Mouse (Mus musculus): ENCODE measurements around the gene Gm8439. TPM values are rescaled to one million over a fixed set of nuclear protein-coding genes. Genes with fewer than 3 reads are reported as not detected.
A peak's percentile ranks its signal among the peaks of the same experiment; 100 is the strongest.

The Gm8439 gene
- polyA plus RNA-seq (2015; fragmentation: Nextera tagmentation; extraction: Ambion mirVana), result not detected in 2 replicates

DNA sequence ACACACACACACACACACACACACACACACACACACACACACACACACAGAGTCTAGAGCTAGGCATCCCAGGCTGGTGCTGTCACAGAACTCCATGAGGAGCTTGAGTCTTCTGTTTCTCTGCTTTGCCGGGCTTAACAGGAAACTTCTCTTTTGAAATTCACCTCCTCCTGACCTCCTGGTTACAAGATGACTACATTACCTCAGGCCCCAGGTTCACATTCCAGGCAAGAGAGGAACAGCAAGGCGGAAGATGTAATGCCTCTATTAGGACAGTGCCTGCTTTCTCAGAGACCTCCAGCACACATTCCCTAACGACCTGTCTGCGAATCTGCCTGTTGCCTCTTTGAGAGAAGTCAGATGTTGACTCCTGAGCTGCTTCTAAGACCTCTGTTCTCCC lies at the start of gene Gm8439:
Gm8439 (plus strand) TSS at position 301 of the 400 bp plus-strand sequence.
- Histone ChIP-seq H3K9me3 (no peaks in the 10 kb centered on the region), H3K4me1 (0 out of 2 replicates have a peak, but pooled peaks cover 8% of the 10 kb centered on the region), H3K4me3 (no peak within 1 kb of the TSS), H3K36me3 (no peaks in the 10 kb centered on the region), H3K4me2 (no peak within 1 kb of the TSS), H3K27me3 (no peaks in the 10 kb centered on the region; the same call in none of the 2 replicates), H3K9ac (no peak within 1 kb of the TSS), H3K27ac (no peak within 1 kb of the TSS)
- 12% methylated on average over 4 of the region's 4 CpGs for WGBS
- no peak for ATAC-seq (ENCODE audit: borderline replicate concordance, extremely low read depth, low FRiP score, low TSS enrichment)

DNA sequence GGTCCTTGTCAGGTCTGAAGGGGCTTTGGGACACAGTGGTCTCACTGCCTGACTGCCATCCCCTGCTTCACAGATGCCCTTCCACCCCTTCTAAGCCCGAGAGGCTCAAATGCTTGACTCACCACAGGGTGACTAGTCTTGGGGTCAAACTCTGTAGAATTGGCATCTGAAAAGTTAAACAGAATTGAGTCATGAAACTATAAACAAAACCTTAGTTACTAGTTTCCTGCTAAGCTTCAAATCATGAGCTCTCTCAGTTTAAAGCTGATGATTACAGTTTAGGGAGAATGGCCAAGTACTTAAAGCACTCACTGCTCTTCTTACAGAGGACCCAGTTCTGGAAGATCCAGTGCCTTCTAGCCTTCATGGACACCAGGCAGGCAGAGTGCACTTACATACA lies 43.6 kb upstream of the Gm8439 start:
- H3K4me3 ChIP-seq, result no peak overlapping the region
- no peak overlapping the region for H3K4me2 ChIP-seq
- no peaks in the 10 kb centered on the region for H3K9me3 ChIP-seq
- WGBS, result 69% methylated on average over 1 of the region's 1 CpGs
- H3K36me3 ChIP-seq, result peaks cover 94% of the 10 kb centered on the region
- no peak overlapping the region for H3K9ac ChIP-seq
- no peaks in the 10 kb centered on the region for H3K4me1 ChIP-seq
- no peak overlapping the region for H3K27ac ChIP-seq
- ATAC-seq (ENCODE audit: borderline replicate concordance, extremely low read depth, low FRiP score, low TSS enrichment), result no peak
- no peaks in the 10 kb centered on the region for H3K27me3 ChIP-seq

- WGBS, result 75% methylated on average over 6 of the region's 6 CpGs
- Histone ChIP-seq H3K9ac (no peak overlapping the region), H3K4me2 (no peak overlapping the region), H3K36me3 (peaks cover 84% of the 10 kb centered on the region), H3K4me1 (no peaks in the 10 kb centered on the region), H3K27me3 (no peaks in the 10 kb centered on the region), H3K27ac (no peak overlapping the region), H3K9me3 (no peaks in the 10 kb centered on the region), H3K4me3 (no peak overlapping the region)
- ATAC-seq (ENCODE audit: borderline replicate concordance, extremely low read depth, low FRiP score, low TSS enrichment), result no peak
These were observed 32.0 kb upstream of the Gm8439 start for GRCm38 (mm10) chr4:120556592-120556991.

- WGBS, result 85% methylated on average over 2 of the region's 2 CpGs
- Histone ChIP-seq H3K27ac (no peak overlapping the region), H3K36me3 (peaks cover 41% of the 10 kb centered on the region), H3K9ac (no peak overlapping the region), H3K4me3 (no peak overlapping the region), H3K27me3 (no peaks in the 10 kb centered on the region), H3K9me3 (no peaks in the 10 kb centered on the region), H3K4me2 (no peak overlapping the region), H3K4me1 (peaks cover 25% of the 10 kb centered on the region)
- ATAC-seq (ENCODE audit: borderline replicate concordance, extremely low read depth, low FRiP score, low TSS enrichment), result no peak
These were observed 22.8 kb upstream of the Gm8439 start for GRCm38 (mm10) chr4:120565726-120566125.

DNA sequence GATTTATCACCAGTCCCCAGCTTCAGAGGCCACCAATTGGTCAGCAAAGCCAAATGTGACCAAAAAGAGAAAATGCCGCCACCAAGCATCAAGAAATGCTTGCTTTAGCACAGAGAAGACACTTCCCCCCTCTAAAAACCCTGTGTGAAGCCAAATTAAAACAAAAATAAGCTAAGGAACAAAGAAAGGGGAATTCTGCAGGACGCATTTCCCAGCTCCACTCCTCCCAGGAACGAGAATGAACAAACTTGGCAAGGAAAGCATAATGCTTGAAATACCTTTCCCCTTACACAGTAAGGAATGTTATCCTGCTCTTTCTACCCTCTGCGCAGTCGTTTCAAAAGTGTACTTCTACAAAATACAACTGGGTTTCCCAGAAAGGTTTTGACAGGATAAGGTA lies 20.5 kb upstream of the Gm8439 start:
- ATAC-seq (ENCODE audit: borderline replicate concordance, extremely low read depth, low FRiP score, low TSS enrichment), result no peak
- H3K9me3 ChIP-seq, result no peaks in the 10 kb centered on the region
- H3K27me3 ChIP-seq, result no peaks in the 10 kb centered on the region
- peak overlapping the region; percentile 96 for H3K27ac ChIP-seq
- peak overlapping the region; percentile 34 for H3K9ac ChIP-seq
- H3K36me3 ChIP-seq, result peaks cover 24% of the 10 kb centered on the region
- H3K4me1 ChIP-seq, result peaks cover 40% of the 10 kb centered on the region
- H3K4me3 ChIP-seq, result peak overlapping the region; percentile 85
- WGBS, result 7% methylated on average over 5 of the region's 5 CpGs
- H3K4me2 ChIP-seq, result peak overlapping the region; percentile 90

GRCm38 (mm10) chr4:120569025-120569424 lies 19.5 kb upstream of the Gm8439 start:
- no peak for ATAC-seq (ENCODE audit: borderline replicate concordance, extremely low read depth, low FRiP score, low TSS enrichment)
- peak overlapping the region; percentile 75 for H3K9ac ChIP-seq
- H3K4me2 ChIP-seq, result peak overlapping the region; percentile 90
- 2% methylated on average over 4 of the region's 4 CpGs for WGBS
- H3K36me3 ChIP-seq, result peaks cover 16% of the 10 kb centered on the region
- H3K27me3 ChIP-seq, result no peaks in the 10 kb centered on the region
- H3K27ac ChIP-seq, result peak overlapping the region; percentile 96
- no peaks in the 10 kb centered on the region for H3K9me3 ChIP-seq
- H3K4me1 ChIP-seq, result peaks cover 40% of the 10 kb centered on the region
- peak overlapping the region; percentile 85 for H3K4me3 ChIP-seq

DNA sequence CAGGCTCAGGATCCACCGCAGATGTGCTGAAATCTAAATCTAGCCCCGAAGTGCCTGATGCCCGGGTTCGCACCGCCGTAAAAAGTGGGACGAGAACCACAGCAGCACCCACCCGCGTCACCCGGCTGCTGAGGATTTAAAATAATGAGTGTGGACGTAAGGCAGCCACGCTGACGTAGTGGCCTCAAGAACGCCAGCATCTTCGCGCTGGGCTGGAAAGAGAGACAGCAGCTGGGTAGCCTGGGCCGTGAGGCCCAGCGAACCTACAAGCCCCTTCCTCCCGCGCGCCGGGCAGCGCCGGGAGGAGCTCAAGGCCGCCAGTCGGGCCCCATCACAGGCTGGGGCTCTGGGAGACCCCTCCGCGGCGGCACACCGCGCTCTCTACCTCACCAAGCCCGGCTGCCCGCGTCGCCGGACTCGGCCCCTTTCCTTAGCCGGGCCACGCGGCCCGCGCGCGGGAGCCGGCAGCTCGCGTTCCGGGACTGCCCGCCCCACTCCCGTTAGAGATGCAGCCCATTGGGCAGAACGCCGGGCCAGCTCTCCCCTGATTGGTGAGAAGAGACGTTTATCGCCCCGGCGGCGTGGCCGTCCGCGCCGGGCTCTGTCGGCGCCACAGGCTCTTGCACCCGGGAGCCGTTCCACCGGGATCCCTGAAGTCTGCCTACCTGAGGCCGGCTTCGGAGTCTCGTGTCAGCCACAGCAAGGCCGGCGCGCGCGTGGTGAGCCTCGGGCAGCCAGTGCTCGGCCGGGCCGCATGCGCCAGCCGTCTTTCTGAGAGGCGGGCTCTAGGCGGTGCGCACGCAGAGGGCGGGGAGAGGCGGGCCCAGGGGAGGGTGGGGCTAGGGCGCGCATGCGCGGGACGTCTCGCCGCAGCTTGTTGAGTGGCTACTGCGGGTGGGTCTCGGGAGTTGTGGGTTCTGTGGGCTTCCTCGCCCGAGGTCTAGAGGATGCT lies 18.8 kb upstream of the Gm8439 start, which contains the start of gene Ctps:
Ctps (minus strand) TSS at position 791 of the 952 bp plus-strand sequence.
- Histone ChIP-seq H3K4me2 (peak within 1 kb of the TSS; percentile 90), H3K27ac (peak within 1 kb of the TSS; percentile 96), H3K9me3 (no peaks in the 10 kb centered on the region), H3K4me1 (peaks cover 40% of the 10 kb centered on the region), H3K9ac (peak within 1 kb of the TSS; percentile 75), H3K4me3 (peak within 1 kb of the TSS; percentile 85), H3K27me3 (no peaks in the 10 kb centered on the region), H3K36me3 (peaks cover 9% of the 10 kb centered on the region)
- WGBS, result under 1% methylated on average over 89 of the region's 97 CpGs
- peak; percentile 95 for ATAC-seq (ENCODE audit: borderline replicate concordance, extremely low read depth, low FRiP score, low TSS enrichment)

GRCm38 (mm10) chr4:120570438-120571069 lies 18.0 kb upstream of the Gm8439 start:
- H3K27me3 ChIP-seq, result no peaks in the 10 kb centered on the region
- WGBS, result 1% methylated on average over 27 of the region's 27 CpGs
- H3K4me3 ChIP-seq, result peak overlapping the region; percentile 85
- H3K4me2 ChIP-seq, result peak overlapping the region; percentile 90
- peak overlapping the region; percentile 75 for H3K9ac ChIP-seq
- no peaks in the 10 kb centered on the region for H3K9me3 ChIP-seq
- H3K27ac ChIP-seq, result peak overlapping the region; percentile 96
- H3K36me3 ChIP-seq, result 0 out of 2 replicates have a peak, but pooled peaks cover 3% of the 10 kb centered on the region
- H3K4me1 ChIP-seq, result peaks cover 40% of the 10 kb centered on the region
- ATAC-seq (ENCODE audit: borderline replicate concordance, extremely low read depth, low FRiP score, low TSS enrichment), result peak; percentile 66

DNA sequence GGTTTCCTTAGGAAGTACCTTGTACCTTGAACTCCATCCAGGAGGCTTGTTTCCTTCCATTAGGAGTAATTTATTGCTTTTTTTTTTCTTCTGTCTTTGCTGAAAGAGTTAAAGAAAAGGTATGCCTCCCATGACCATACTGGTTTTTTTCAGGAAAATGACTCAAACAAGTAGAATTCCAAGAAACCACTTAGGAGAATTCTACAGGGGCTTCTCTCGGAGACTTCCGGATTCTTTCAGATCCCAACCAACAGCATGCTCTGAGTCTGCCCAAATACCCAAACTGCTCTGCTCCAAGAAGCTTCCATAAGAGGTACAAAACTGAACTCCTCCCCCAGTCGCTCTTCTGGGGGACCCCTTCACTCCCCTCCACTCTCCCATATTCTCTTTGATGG lies 17.5 kb upstream of the Gm8439 start:
- H3K4me2 ChIP-seq, result peak overlapping the region; percentile 90
- WGBS, result 50% methylated on average over 3 of the region's 3 CpGs
- peak overlapping the region; percentile 85 for H3K4me3 ChIP-seq
- peaks cover 40% of the 10 kb centered on the region for H3K4me1 ChIP-seq
- H3K27ac ChIP-seq, result peak overlapping the region; percentile 96
- ATAC-seq (ENCODE audit: borderline replicate concordance, extremely low read depth, low FRiP score, low TSS enrichment), result no peak
- H3K27me3 ChIP-seq, result no peaks in the 10 kb centered on the region
- no peaks in the 10 kb centered on the region for H3K9me3 ChIP-seq
- H3K9ac ChIP-seq, result peak overlapping the region; percentile 75
- no peaks in the 10 kb centered on the region for H3K36me3 ChIP-seq

GRCm38 (mm10) chr4:120571691-120572090 lies 16.9 kb upstream of the Gm8439 start:
- 12% methylated on average over 3 of the region's 3 CpGs for WGBS
- H3K4me2 ChIP-seq, result peak overlapping the region; percentile 90
- no peaks in the 10 kb centered on the region for H3K9me3 ChIP-seq

DNA sequence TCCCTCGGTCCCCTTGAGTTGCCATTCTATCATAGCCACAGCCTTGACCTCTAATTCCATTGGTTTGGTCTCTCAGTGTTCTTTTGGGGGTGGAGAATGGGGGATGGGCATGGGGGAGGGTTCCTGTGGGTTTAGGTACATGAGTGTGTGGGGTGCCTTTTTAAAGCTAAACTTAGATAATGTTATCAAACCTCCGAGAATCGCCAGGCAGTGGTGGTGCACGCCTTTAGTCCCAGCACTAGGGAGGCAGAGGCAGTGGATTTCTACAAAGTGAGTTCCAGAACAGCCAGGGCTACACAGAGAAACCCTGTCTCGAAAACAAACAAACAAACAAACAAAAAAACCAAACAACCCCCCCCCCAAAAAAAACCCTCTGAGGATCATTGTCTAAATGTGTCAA lies 7.7 kb upstream of the Gm8439 start:
- H3K9ac ChIP-seq, result no peak overlapping the region
- no peak overlapping the region for H3K27ac ChIP-seq
- no peak overlapping the region for H3K4me2 ChIP-seq
- H3K27me3 ChIP-seq, result no peaks in the 10 kb centered on the region; the same call in 1 of the 2 replicates
- no peaks in the 10 kb centered on the region for H3K9me3 ChIP-seq
- 64% methylated on average over 5 of the region's 5 CpGs for WGBS
- no peak overlapping the region for H3K4me3 ChIP-seq
- no peaks in the 10 kb centered on the region for H3K4me1 ChIP-seq
- no peak for ATAC-seq (ENCODE audit: borderline replicate concordance, extremely low read depth, low FRiP score, low TSS enrichment)
- H3K36me3 ChIP-seq, result no peaks in the 10 kb centered on the region

More at GRCm38 (mm10) chr4:120571691-120572090, 16.9 kb upstream of the Gm8439 start:
- ATAC-seq (ENCODE audit: borderline replicate concordance, extremely low read depth, low FRiP score, low TSS enrichment), result no peak
- H3K4me1 ChIP-seq, result peaks cover 40% of the 10 kb centered on the region
- no peaks in the 10 kb centered on the region for H3K36me3 ChIP-seq
- no peak overlapping the region for H3K9ac ChIP-seq
- H3K27me3 ChIP-seq, result no peaks in the 10 kb centered on the region
- H3K4me3 ChIP-seq, result no peak overlapping the region; the same call in 1 of the 2 replicates
- H3K27ac ChIP-seq, result peak overlapping the region; percentile 96

Measured in lung, embryonic 15.5 days (tissue).